Mouse (Mus musculus) T-helper 1 cell (primary cell): Measurements from ENCODE around the gene Brd3os.

Experiments
- in situ Hi-C: fragments of 300-600 bp; cut with MboI, MseI; formaldehyde crosslinking; loops from one replicate; pipeline ENCODE4 v1.15.1; 2025; ENCODE audit warnings: high pct_unique_total_duplicates

The Brd3os gene

GRCm38 (mm10) chr2:27421293-27422068 is 20.6 kb upstream of the Brd3os start:
- in situ Hi-C loops = no loop called here

- in situ Hi-C loops = no loop called here
Observed at GRCm38 (mm10) chr2:27423596-27423995, 18.5 kb upstream of the Brd3os start.

- in situ Hi-C loops = loop anchor here (5.0 kb wide), 1 partner anchor 143 kb away; no protein-coding TSS in a partner anchor
Observed at GRCm38 (mm10) chr2:27425161-27425611, 16.9 kb upstream of the Brd3os start.

- in situ Hi-C loops = loop anchor here (5.0 kb wide), 1 partner anchor 144 kb away; no protein-coding TSS in a partner anchor
Observed at GRCm38 (mm10) chr2:27425751-27426405, 16.2 kb upstream of the Brd3os start.

- in situ Hi-C loops = loop anchor here (5.0 kb wide), 1 partner anchor 144 kb away; no protein-coding TSS in a partner anchor
Observed at GRCm38 (mm10) chr2:27426406-27426854, 15.7 kb upstream of the Brd3os start.

GRCm38 (mm10) chr2:27426855-27427457 is 15.2 kb upstream of the Brd3os start, which contains the start of gene Vav2:
Vav2 (minus strand) TSS chr2:27427033.
- in situ Hi-C loops = loop anchor here (5.0 kb wide), 1 partner anchor 145 kb away; no protein-coding TSS in a partner anchor

GRCm38 (mm10) chr2:27428071-27428470 is 14.1 kb upstream of the Brd3os start:
- in situ Hi-C loops = loop anchor here (5.0 kb wide), 1 partner anchor 146 kb away; no protein-coding TSS in a partner anchor

- in situ Hi-C loops = loop anchor here (10.0 kb wide), 1 partner anchor 316 kb away; no protein-coding TSS in a partner anchor
Observed at GRCm38 (mm10) chr2:27430621-27431020, 11.5 kb upstream of the Brd3os start.

- in situ Hi-C loops = loop anchor here (10.0 kb wide), 1 partner anchor 318 kb away; no protein-coding TSS in a partner anchor
Observed at GRCm38 (mm10) chr2:27432599-27432998, 9.5 kb upstream of the Brd3os start.

- in situ Hi-C loops = loop anchor here (5.0 to 10.0 kb wide), 2 partner anchors 34 to 323 kb away; no protein-coding TSS in a partner anchor
Observed at GRCm38 (mm10) chr2:27437876-27438275, 4.2 kb upstream of the Brd3os start.

GRCm38 (mm10) chr2:27438281-27438680 is 3.8 kb upstream of the Brd3os start:
- in situ Hi-C loops = loop anchor here (5.0 to 10.0 kb wide), 2 partner anchors 34 to 323 kb away; no protein-coding TSS in a partner anchor

- in situ Hi-C loops = no loop called here
Observed at GRCm38 (mm10) chr2:27442708-27443449, 755 bp downstream of the Brd3os start.

GRCm38 (mm10) chr2:27443450-27443708 is 1.3 kb downstream of the Brd3os start:
- in situ Hi-C loops = no loop called here

- in situ Hi-C loops = no loop called here
Observed at GRCm38 (mm10) chr2:27445910-27446309, 3.8 kb downstream of the Brd3os start.

GRCm38 (mm10) chr2:27446812-27447211 is 4.7 kb downstream of the Brd3os start:
- in situ Hi-C loops = no loop called here

- in situ Hi-C loops = no loop called here
Observed at GRCm38 (mm10) chr2:27447782-27448181, 5.7 kb downstream of the Brd3os start.

GRCm38 (mm10) chr2:27450226-27450625 is 8.1 kb downstream of the Brd3os start:
- in situ Hi-C loops = no loop called here

- in situ Hi-C loops = no loop called here
Observed at GRCm38 (mm10) chr2:27459735-27460134, 17.6 kb downstream of the Brd3os start.

- in situ Hi-C loops = no loop called here
Observed at GRCm38 (mm10) chr2:27460163-27460562, 18.0 kb downstream of the Brd3os start.

- in situ Hi-C loops = no loop called here
Observed at GRCm38 (mm10) chr2:27460651-27461050, 18.5 kb downstream of the Brd3os start.
